Mouse (Mus musculus) granulocyte monocyte progenitor cell, adult 5-6 weeks (primary cell): ENCODE measurements at regions not wholly inside any gene's neighbourhood (a gene's known extent, or its start where the extent isn't known, plus 50 kb on each side); places are given as distances from the start of the nearest gene placed in this dataset.

Experiments used
- ATAC-seq: replicated peaks from 2 replicates; pipeline ENCODE4 v1.8.0; 2016; ENCODE audit warnings: mild to moderate bottlenecking, moderate TSS enrichment, inconsistent platforms; ENCODE audit not compliant: poor library complexity, severe bottlenecking

- ATAC-seq = no peak
Observed at GRCm38 (mm10) chr17:84075081-84075938, 112.4 kb downstream of the Zfp36l2 start.

- peak; percentile 84 for ATAC-seq
Observed at GRCm38 (mm10) chr17:84074000-84074782, 113.6 kb downstream of the Zfp36l2 start.

- ATAC-seq = no peak
Observed at GRCm38 (mm10) chr17:84072426-84073030, 115.2 kb downstream of the Zfp36l2 start.

- peak; percentile 43 for ATAC-seq
Observed at GRCm38 (mm10) chr17:84071855-84072254, 115.9 kb downstream of the Zfp36l2 start.

- ATAC-seq = no peak
Observed at GRCm38 (mm10) chr17:84070596-84070995, 117.2 kb downstream of the Zfp36l2 start.

GRCm38 (mm10) chr17:84067102-84067501 is 120.6 kb downstream of the Zfp36l2 start:
- no peak for ATAC-seq

- no peak for ATAC-seq
Observed at GRCm38 (mm10) chr17:84063791-84064190, 124.0 kb downstream of the Zfp36l2 start.

- ATAC-seq = peak; percentile 75
Observed at GRCm38 (mm10) chr17:84061621-84062020, 126.1 kb downstream of the Zfp36l2 start.

GRCm38 (mm10) chr17:84056469-84056868 is 131.3 kb downstream of the Zfp36l2 start:
- ATAC-seq = no peak

- no peak for ATAC-seq
Observed at GRCm38 (mm10) chr17:84052437-84052836, 135.3 kb downstream of the Zfp36l2 start.

- ATAC-seq = no peak
Observed at GRCm38 (mm10) chr17:84051212-84051611, 136.5 kb downstream of the Zfp36l2 start.

- no peak for ATAC-seq
Observed at GRCm38 (mm10) chr17:84048533-84048932, 139.2 kb downstream of the Zfp36l2 start.

- ATAC-seq = no peak
Observed at GRCm38 (mm10) chr17:84047520-84047919, 140.2 kb downstream of the Zfp36l2 start.

- ATAC-seq = no peak
Observed at GRCm38 (mm10) chr17:84045812-84046211, 141.9 kb downstream of the Zfp36l2 start.

- ATAC-seq = no peak
Observed at GRCm38 (mm10) chr17:84044472-84044936, 143.2 kb downstream of the Zfp36l2 start.

- peak; percentile 91 for ATAC-seq
Observed at GRCm38 (mm10) chr17:84043102-84043501, 144.6 kb downstream of the Zfp36l2 start.

GRCm38 (mm10) chr17:84039444-84039843 is 148.3 kb downstream of the Zfp36l2 start:
- ATAC-seq = peak; percentile 34

- ATAC-seq = no peak
Observed at GRCm38 (mm10) chr17:84037580-84038304, 150.0 kb downstream of the Zfp36l2 start.

- no peak; the same call in 1 of the 2 replicates for ATAC-seq
Observed at GRCm38 (mm10) chr17:84036056-84036455, 151.7 kb downstream of the Zfp36l2 start.

GRCm38 (mm10) chr17:84034801-84035200 is 152.9 kb downstream of the Zfp36l2 start:
- peak; percentile 43 for ATAC-seq
